Mouse (Mus musculus): ENCODE results near the gene Shb.
"Not testable (repeated sequence)": the region's sequence is repeated elsewhere in the genome, so short reads cannot be mapped to it uniquely, and the experiment has no call there.

DNA sequence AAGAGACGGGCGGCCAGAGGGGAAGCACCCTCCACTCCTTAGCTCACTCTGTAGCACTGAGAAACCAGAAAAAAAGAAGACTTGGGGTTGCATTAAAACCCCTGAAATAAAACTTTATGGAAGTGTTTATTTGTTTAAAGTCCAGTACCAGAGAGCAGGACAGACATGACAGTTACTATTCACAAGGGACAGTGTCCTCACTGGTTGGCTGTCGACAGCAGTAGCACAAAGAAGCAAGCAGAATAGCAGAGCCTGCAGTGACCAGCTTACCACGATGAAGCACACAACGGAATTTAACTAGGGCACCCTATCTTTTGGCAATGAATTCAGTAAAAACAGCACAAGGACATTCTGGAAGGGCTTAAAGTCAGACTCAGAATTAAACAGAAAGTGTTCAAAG lies 134.0 kb downstream of the Shb start:
- not testable (repeated sequence) for TF ChIP-seq CTCF (IDR thresholded peaks at IDR 0.05; ENCODE audit: control insufficient read depth, insufficient read depth, low read length); POLR2A (IDR thresholded peaks at IDR 0.05; ENCODE audit: borderline replicate concordance, control insufficient read depth, low read depth, low read length)

Measured in bone marrow, adult 2 months (tissue).